Mouse (Mus musculus): ENCODE results near the gene Setdb1. TPM values are rescaled to one million over a fixed set of nuclear protein-coding genes. Genes with fewer than 3 reads are reported as not detected.

Gene Setdb1
- total and polyA plus RNA-seq, 3 experiments = 33.7 to 49.5 (median 43.2) TPM

GRCm38 (mm10) chr3:95290156-95290555 lies 66.8 kb downstream of the Setdb1 start:
- no peaks in the 10 kb centered on the region for H3K79me2 ChIP-seq (replicated peaks; ENCODE audit: control insufficient read depth, extremely low read depth, insufficient read depth, poor library complexity, severe bottlenecking)
- peaks cover 0 to 19% of the 10 kb centered on the region in 2 experiments; a peak in 3 of 4 replicates for H3K4me1 ChIP-seq (ENCODE audit: control insufficient read depth in 1 of 2, insufficient read depth in 2 of 2)
- H3K27ac ChIP-seq (ENCODE audit: insufficient read depth, low read depth) = no peak overlapping the region
- no peak overlapping the region for H3K9ac ChIP-seq (ENCODE audit: insufficient read depth, low read depth)
- no peak overlapping the region for H3K4me2 ChIP-seq (ENCODE audit: insufficient read depth, low read depth, poor library complexity, severe bottlenecking)
- no peaks in the 10 kb centered on the region for H3K9me3 ChIP-seq (replicated peaks; ENCODE audit: low read length)
- DNase-seq (ENCODE audit: extremely low read depth) = no peak
- peaks cover 20 to 43% of the 10 kb centered on the region in 2 experiments for H3K36me3 ChIP-seq (replicated peaks in 1 of 2; ENCODE audit: control insufficient read depth in 1 of 2, insufficient read depth in 1 of 2, low read length in 1 of 2)
- dilution Hi-C loops (cut with MboI; ENCODE audit: extremely low pct_ligation_motif_present, extremely low pct_unique_long_range_greater_than_20kb, low sequenced_read_pairs) (no loop called here), in situ Hi-C loops (cut with MboI; ENCODE audit: low pct_ligation_motif_present, low pct_unique_long_range_greater_than_20kb, low sequenced_read_pairs) (no loop called here)
- TF ChIP-seq BHLHE40 (IDR thresholded peaks at IDR 0.05; ENCODE audit: low read depth, low read length) (no peak), MAX (IDR thresholded peaks at IDR 0.05; ENCODE audit: low read length) (no peak), SIN3A (IDR thresholded peaks at IDR 0.05; ENCODE audit: low read length) (no peak)
- H3K4me3 ChIP-seq (replicated peaks in 1 of 3; ENCODE audit: low read depth in 2 of 3, low read length in 2 of 3, poor library complexity in 1 of 3) = no peak overlapping the region
- no peaks in the 10 kb centered on the region for H3K27me3 ChIP-seq (replicated peaks)

DNA sequence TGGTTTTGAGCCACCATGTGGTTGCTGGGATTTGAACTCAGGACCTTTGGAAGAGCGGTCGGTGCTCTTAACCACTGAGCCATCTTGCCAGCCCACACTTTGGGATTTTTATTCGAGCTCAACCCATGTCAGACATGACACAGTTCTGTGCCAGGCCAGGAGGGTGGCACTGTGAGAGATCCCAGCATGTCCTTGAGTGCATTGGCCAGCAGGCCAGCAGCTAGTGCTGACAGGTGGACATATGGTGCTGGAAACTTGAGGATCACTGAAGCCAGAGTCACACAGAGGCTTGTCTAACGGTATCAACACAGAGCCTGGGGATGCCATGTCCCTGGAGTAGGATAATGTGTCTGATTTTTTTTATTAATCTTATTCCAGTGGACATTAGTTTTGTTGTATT lies 67.6 kb downstream of the Setdb1 start:
- Histone ChIP-seq H3K4me2 (ENCODE audit: insufficient read depth, low read depth, poor library complexity, severe bottlenecking) (no peak overlapping the region), H3K4me1 (ENCODE audit: control insufficient read depth in 1 of 2, insufficient read depth in 2 of 2) (peaks cover 0 to 19% of the 10 kb centered on the region in 2 experiments; a peak in 3 of 4 replicates), H3K27ac (ENCODE audit: insufficient read depth, low read depth) (no peak overlapping the region), H3K9ac (ENCODE audit: insufficient read depth, low read depth) (no peak overlapping the region), H3K27me3 (replicated peaks) (no peaks in the 10 kb centered on the region), H3K36me3 (replicated peaks in 1 of 2; ENCODE audit: control insufficient read depth in 1 of 2, insufficient read depth in 1 of 2, low read length in 1 of 2) (peaks cover 13 to 36% of the 10 kb centered on the region in 2 experiments), H3K4me3 (replicated peaks in 1 of 3; ENCODE audit: low read depth in 2 of 3, low read length in 2 of 3, poor library complexity in 1 of 3) (no peak overlapping the region), H3K9me3 (replicated peaks; ENCODE audit: low read length) (no peaks in the 10 kb centered on the region), H3K79me2 (replicated peaks; ENCODE audit: control insufficient read depth, extremely low read depth, insufficient read depth, poor library complexity, severe bottlenecking) (no peaks in the 10 kb centered on the region)
- TF ChIP-seq ETS1 (conservative IDR thresholded peaks at IDR 0.05; ENCODE audit: low read depth, low read length) (no peak), ZNF384 (IDR thresholded peaks at IDR 0.05; ENCODE audit: low read depth, low read length) (no peak), MAFK (IDR thresholded peaks at IDR 0.05; ENCODE audit: insufficient replicate concordance, low read length) (no peak), E2F4 (IDR thresholded peaks at IDR 0.05; ENCODE audit: insufficient replicate concordance, low read depth, low read length) (no peak), KAT2A (IDR thresholded peaks at IDR 0.05; ENCODE audit: insufficient replicate concordance, low read length) (no peak), JUND (conservative IDR thresholded peaks at IDR 0.05; ENCODE audit: low read depth, low read length) (no peak), TCF12 (IDR thresholded peaks at IDR 0.05; ENCODE audit: low read depth, low read length) (no peak), ZC3H11A (IDR thresholded peaks at IDR 0.05; ENCODE audit: low read depth, low read length) (no peak)
- no peak for DNase-seq (ENCODE audit: extremely low read depth)
- dilution Hi-C loops (cut with MboI; ENCODE audit: extremely low pct_ligation_motif_present, extremely low pct_unique_long_range_greater_than_20kb, low sequenced_read_pairs) (no loop called here), in situ Hi-C loops (cut with MboI; ENCODE audit: low pct_ligation_motif_present, low pct_unique_long_range_greater_than_20kb, low sequenced_read_pairs) (no loop called here)

GRCm38 (mm10) chr3:95287541-95287940 lies 69.5 kb downstream of the Setdb1 start:
- in situ Hi-C loops (cut with MboI; ENCODE audit: low pct_ligation_motif_present, low pct_unique_long_range_greater_than_20kb, low sequenced_read_pairs) = no loop called here
- no peak overlapping the region for H3K4me3 ChIP-seq (replicated peaks in 1 of 3; ENCODE audit: low read depth in 2 of 3, low read length in 2 of 3, poor library complexity in 1 of 3)
- H3K27ac ChIP-seq (ENCODE audit: insufficient read depth, low read depth) = no peak overlapping the region
- H3K9ac ChIP-seq (ENCODE audit: insufficient read depth, low read depth) = no peak overlapping the region
- H3K4me1 ChIP-seq (ENCODE audit: control insufficient read depth in 1 of 2, insufficient read depth in 2 of 2) = peaks cover 0 to 14% of the 10 kb centered on the region in 2 experiments; a peak in 2 of 4 replicates
- H3K79me2 ChIP-seq (replicated peaks; ENCODE audit: control insufficient read depth, extremely low read depth, insufficient read depth, poor library complexity, severe bottlenecking) = no peaks in the 10 kb centered on the region
- dilution Hi-C loops (cut with MboI; ENCODE audit: extremely low pct_ligation_motif_present, extremely low pct_unique_long_range_greater_than_20kb, low sequenced_read_pairs) = no loop called here
- H3K9me3 ChIP-seq (replicated peaks; ENCODE audit: low read length) = no peaks in the 10 kb centered on the region
- no peak for TF ChIP-seq MAFK (IDR thresholded peaks at IDR 0.05; ENCODE audit: insufficient replicate concordance, low read length)
- no peak for TF ChIP-seq POLR2AphosphoS2 (IDR thresholded peaks at IDR 0.05; ENCODE audit: low read depth, low read length)
- TF ChIP-seq EP300 (IDR thresholded peaks at IDR 0.05; ENCODE audit: low read length) = no peak
- TF ChIP-seq HCFC1 (IDR thresholded peaks at IDR 0.05; ENCODE audit: low read depth, low read length) = no peak
- no peak for TF ChIP-seq ELF1 (IDR thresholded peaks at IDR 0.05; ENCODE audit: low read depth, low read length)
- no peak for TF ChIP-seq MAZ (IDR thresholded peaks at IDR 0.05; ENCODE audit: low read depth, low read length)
- no peak for TF ChIP-seq ZNF384 (IDR thresholded peaks at IDR 0.05; ENCODE audit: low read depth, low read length)
- no peak for TF ChIP-seq SMC3 (IDR thresholded peaks at IDR 0.05; ENCODE audit: low read depth, low read length)
- no peak for TF ChIP-seq CHD1 (IDR thresholded peaks at IDR 0.05; ENCODE audit: low read depth, low read length)
- TF ChIP-seq JUND (conservative IDR thresholded peaks at IDR 0.05; ENCODE audit: low read depth, low read length) = no peak
- TF ChIP-seq CTCF (conservative IDR thresholded peaks at IDR 0.05 in 1 of 2, IDR thresholded peaks at IDR 0.05 in 1 of 2; ENCODE audit: low read depth in 2 of 2, low read length in 2 of 2) = no peak
- TF ChIP-seq SIN3A (IDR thresholded peaks at IDR 0.05; ENCODE audit: low read length) = no peak
- no peak for TF ChIP-seq UBTF (IDR thresholded peaks at IDR 0.05; ENCODE audit: low read depth, low read length)
- TF ChIP-seq CHD2 (IDR thresholded peaks at IDR 0.05; ENCODE audit: low read length) = no peak
- H3K4me2 ChIP-seq (ENCODE audit: insufficient read depth, low read depth, poor library complexity, severe bottlenecking) = no peak overlapping the region
- no peak for DNase-seq (ENCODE audit: extremely low read depth)
- peaks cover 7 to 26% of the 10 kb centered on the region in 2 experiments for H3K36me3 ChIP-seq (replicated peaks in 1 of 2; ENCODE audit: control insufficient read depth in 1 of 2, insufficient read depth in 1 of 2, low read length in 1 of 2)
- H3K27me3 ChIP-seq (replicated peaks) = no peaks in the 10 kb centered on the region
